Mouse (Mus musculus): ENCODE measurements around the gene Ren1.

GRCm38 (mm10) chr1:133306842-133307241 is 43.5 kb upstream of the Ren1 start:
- TF ChIP-seq CTCF (IDR thresholded peaks at IDR 0.05) = peak; percentile 93
- no peak for TF ChIP-seq EP300 (IDR thresholded peaks at IDR 0.05)
